Mouse (Mus musculus) embryonic facial prominence, embryonic 12.5 days (tissue): ENCODE measurements at regions not wholly inside any gene's neighbourhood (a gene's known extent, or its start where the extent isn't known, plus 50 kb on each side); places are given as distances from the start of the nearest gene placed in this dataset.
A peak's percentile ranks its signal among the peaks of the same experiment; 100 is the strongest.
"Not testable (repeated sequence)": the region's sequence is repeated elsewhere in the genome, so short reads cannot be mapped to it uniquely, and the experiment has no call there.

Experiments
- ATAC-seq: fragments of 200-750 bp; cut with Nextera tagmentation; 2 replicates; pipeline ENCODE4 v1.8.0; 2017; ENCODE audit not compliant: insufficient number of reproducible peaks, insufficient read depth, low FRiP score, low TSS enrichment
- H3K27ac ChIP-seq: fragments of 300-500 bp; sonication (generic); 2 replicates; pipeline ENCODE4 v1.5.1; 2016; ENCODE audit warnings: mild to moderate bottlenecking
- H3K27me3 ChIP-seq: fragments of 300-500 bp; sonication (generic); 2 replicates; pipeline ENCODE4 v1.6.1; 2016; ENCODE audit warnings: mild to moderate bottlenecking, moderate library complexity
- H3K36me3 ChIP-seq: fragments of 300-500 bp; sonication (generic); 2 replicates; pipeline ENCODE4 v1.6.1; 2016; ENCODE audit warnings: mild to moderate bottlenecking
- H3K4me1 ChIP-seq: fragments of 300-500 bp; sonication (generic); 2 replicates; pipeline ENCODE4 v1.6.1; 2016
- H3K4me2 ChIP-seq: fragments of 300-500 bp; sonication (generic); replicated peaks from 2 replicates; pipeline ENCODE4 v1.6.1; 2016; ENCODE audit warnings: mild to moderate bottlenecking, moderate library complexity
- H3K4me3 ChIP-seq: fragments of 300-500 bp; sonication (generic); 2 replicates; pipeline ENCODE4 v1.5.1; 2016; ENCODE audit warnings: mild to moderate bottlenecking
- H3K9ac ChIP-seq: fragments of 300-500 bp; sonication (generic); 2 replicates; pipeline ENCODE4 v1.6.1; 2016; ENCODE audit warnings: mild to moderate bottlenecking, moderate library complexity
- H3K9me3 ChIP-seq: fragments of 300-500 bp; sonication (generic); 2 replicates; pipeline ENCODE4 v1.6.1; 2016; ENCODE audit warnings: mild to moderate bottlenecking, moderate library complexity
- WGBS: fragments of 180-500 bp; shearing (Covaris S2); methylation state at CpG from one replicate; pipeline ENCODE4 v1.1.7; 2016; 5-methylcytosine and 5-hydroxymethylcytosine counted together

DNA sequence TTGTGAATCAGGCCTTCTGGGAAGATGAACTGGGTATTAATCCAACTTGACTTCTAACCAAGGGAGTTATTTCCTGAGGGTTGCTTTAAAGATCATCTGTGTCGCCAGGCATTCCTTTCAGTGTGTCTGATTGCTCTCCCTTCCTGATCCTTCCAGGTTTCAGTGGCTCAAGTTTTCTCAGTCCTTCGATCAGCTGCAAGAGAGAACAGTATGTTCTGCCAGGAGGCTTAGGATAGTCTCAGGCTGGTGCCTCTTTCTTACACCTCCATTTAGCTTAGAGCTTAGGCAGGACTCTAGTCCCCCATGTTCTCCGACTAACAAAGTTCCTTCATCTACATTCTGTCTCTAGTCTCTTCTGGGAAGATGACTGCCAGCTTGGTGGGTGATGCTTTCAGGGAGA lies 147.4 kb upstream of the Unc93a2 start:
- no peak for ATAC-seq
- Histone ChIP-seq H3K9ac (no peak overlapping the region), H3K4me3 (no peak overlapping the region), H3K4me1 (peaks cover 2% of the 10 kb centered on the region; the same call in 1 of the 2 replicates), H3K9me3 (no peaks in the 10 kb centered on the region), H3K36me3 (no peaks in the 10 kb centered on the region), H3K27me3 (no peaks in the 10 kb centered on the region), H3K4me2 (no peak overlapping the region), H3K27ac (0 out of 2 replicates have a peak overlapping the region, but pooled peaks have one; percentile 23)
- WGBS = 76% methylated on average over 3 of the region's 3 CpGs

DNA sequence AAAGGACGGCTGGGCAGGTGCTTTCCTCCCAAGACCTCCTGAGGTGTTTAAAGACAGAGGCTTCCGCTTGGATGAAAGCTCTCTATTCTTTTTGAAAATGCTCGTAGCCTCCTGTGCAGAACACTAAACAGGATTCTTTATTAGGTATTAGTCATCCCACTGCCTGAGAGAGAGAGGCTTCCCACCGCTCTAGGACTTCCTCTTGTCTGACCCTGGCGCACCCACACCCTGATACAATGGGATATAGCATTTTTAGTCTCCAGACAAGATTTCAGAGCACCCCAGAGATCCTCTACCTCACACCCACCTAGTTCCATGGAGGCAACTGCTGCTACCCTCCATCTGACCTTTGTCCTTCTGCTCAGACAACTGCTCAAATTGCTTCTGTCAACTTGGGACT lies 144.0 kb upstream of the Unc93a2 start:
- Histone ChIP-seq H3K27me3 (no peaks in the 10 kb centered on the region), H3K27ac (no peak overlapping the region), H3K36me3 (no peaks in the 10 kb centered on the region), H3K9ac (no peak overlapping the region), H3K4me1 (no peaks in the 10 kb centered on the region), H3K9me3 (no peaks in the 10 kb centered on the region), H3K4me3 (no peak overlapping the region), H3K4me2 (no peak overlapping the region)
- no peak for ATAC-seq
- 53% methylated on average over 5 of the region's 5 CpGs for WGBS

DNA sequence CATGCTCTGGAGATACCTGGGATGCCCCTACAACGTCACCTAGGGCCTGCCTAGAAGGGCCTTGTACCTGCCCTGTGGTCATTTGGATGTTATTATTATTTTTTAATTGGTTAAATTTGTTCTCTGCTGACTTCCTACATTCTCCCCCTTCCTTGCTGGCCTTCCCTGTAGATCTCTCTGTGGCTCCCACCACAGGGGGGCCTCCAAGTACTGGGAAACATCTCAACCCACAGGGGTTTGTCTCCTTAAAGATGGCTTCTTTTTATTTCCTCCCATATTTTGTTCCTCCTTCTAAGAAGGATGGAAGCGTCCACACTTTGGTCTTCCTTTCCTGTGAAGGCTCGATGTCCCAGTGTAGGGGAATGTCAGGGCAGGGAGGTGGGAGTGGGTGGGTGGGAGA lies 142.4 kb upstream of the Unc93a2 start:
- WGBS = 80% methylated on average over 3 of the region's 3 CpGs
- Histone ChIP-seq H3K27ac (no peak overlapping the region), H3K36me3 (no peaks in the 10 kb centered on the region)

DNA sequence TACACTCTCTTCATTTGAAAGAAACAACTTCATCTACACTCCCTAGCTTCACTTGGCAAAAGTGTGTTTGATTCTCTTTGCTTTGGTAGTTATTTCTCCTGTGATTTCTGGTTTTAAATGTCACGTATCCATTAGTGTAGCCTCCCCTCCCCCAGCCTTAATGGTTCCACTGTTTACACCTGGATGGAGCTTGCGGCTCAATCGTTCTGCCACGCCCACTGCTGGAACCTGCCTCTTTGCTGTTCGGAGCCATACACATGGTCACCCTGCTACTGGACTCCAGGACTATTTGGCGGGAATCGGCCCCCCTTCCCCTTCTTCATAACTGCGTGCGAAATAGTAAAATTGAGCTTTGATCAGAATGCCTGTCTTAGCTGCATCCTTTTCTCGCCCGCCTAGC lies 139.2 kb upstream of the Unc93a2 start:
- H3K36me3 ChIP-seq, H3K4me3 ChIP-seq, H3K9me3 ChIP-seq, H3K27me3 ChIP-seq, H3K4me1 ChIP-seq, H3K27ac ChIP-seq, H3K4me2 ChIP-seq, H3K9ac ChIP-seq, ATAC-seq: not testable (repeated sequence)
- WGBS = 91% methylated on average over 11 of the region's 11 CpGs

More for the DNA sequence above, 142.4 kb upstream of the Unc93a2 start:
- H3K4me2 ChIP-seq = no peak overlapping the region
- no peaks in the 10 kb centered on the region for H3K4me1 ChIP-seq
- no peak overlapping the region for H3K9ac ChIP-seq
- H3K9me3 ChIP-seq = no peaks in the 10 kb centered on the region
- H3K27me3 ChIP-seq = no peaks in the 10 kb centered on the region
- ATAC-seq = no peak
- no peak overlapping the region for H3K4me3 ChIP-seq

DNA sequence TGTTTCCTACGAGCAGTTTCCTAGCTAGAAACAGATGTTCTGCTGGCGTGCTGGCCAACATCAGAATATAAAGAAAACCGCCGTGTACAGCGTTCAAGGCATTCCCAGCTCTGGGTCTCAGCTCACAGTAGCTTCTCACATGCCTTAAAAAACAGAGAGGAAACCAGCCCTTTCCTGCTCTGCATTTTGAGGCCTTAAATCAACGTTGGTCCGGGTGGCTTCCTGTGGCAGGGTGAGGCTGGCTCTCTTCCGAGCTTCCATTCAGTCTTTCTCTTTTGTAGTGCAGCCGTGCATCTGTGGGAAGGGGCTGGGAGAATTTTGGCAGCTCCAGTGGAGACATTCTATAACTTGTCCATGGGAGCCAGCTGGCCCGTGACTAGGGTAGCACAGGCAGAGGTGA lies 135.9 kb upstream of the Unc93a2 start:
- WGBS = 35% methylated on average over 10 of the region's 10 CpGs
- Histone ChIP-seq H3K27me3 (no peaks in the 10 kb centered on the region), H3K4me2 (no peak overlapping the region), H3K9me3 (no peaks in the 10 kb centered on the region), H3K27ac (peak overlapping the region; percentile 77), H3K4me3 (no peak overlapping the region), H3K36me3 (no peaks in the 10 kb centered on the region), H3K9ac (no peak overlapping the region), H3K4me1 (peaks cover 7% of the 10 kb centered on the region; the same call in 1 of the 2 replicates)
- no peak for ATAC-seq
